Mouse (Mus musculus): ENCODE measurements around the gene Rims3. TPM values are rescaled to one million over a fixed set of nuclear protein-coding genes. Genes with fewer than 3 reads are reported as not detected.
A peak's percentile ranks its signal among the peaks of the same experiment; 100 is the strongest.

Gene Rims3
- total RNA-seq, 2 experiments from 2014 or later: 0.47 to 0.52 TPM

GRCm38 (mm10) chr4:120849451-120849850, 5.2 kb upstream of the Rims3 start:
- no peak for DNase-seq (ENCODE audit: low spot score in 2 of 2)

- peak in 1 of 2 experiments; percentile 51 for DNase-seq (ENCODE audit: low spot score in 2 of 2)
These were observed 3.7 kb upstream of the Rims3 start for GRCm38 (mm10) chr4:120850946-120851345.

GRCm38 (mm10) chr4:120855360-120856060, 894 bp downstream of the Rims3 start:
- no peak for DNase-seq (ENCODE audit: low spot score in 2 of 2)

- no peak for DNase-seq (ENCODE audit: low spot score in 2 of 2)
These were observed 1.8 kb downstream of the Rims3 start for GRCm38 (mm10) chr4:120856376-120856775.

- no peak for DNase-seq (ENCODE audit: low spot score in 2 of 2)
These were observed 5.2 kb downstream of the Rims3 start for GRCm38 (mm10) chr4:120859865-120860264.

- DNase-seq (ENCODE audit: low spot score in 2 of 2): peak in 1 of 2 experiments; percentile 33
These were observed 11.6 kb downstream of the Rims3 start for GRCm38 (mm10) chr4:120866211-120866610.

GRCm38 (mm10) chr4:120868246-120868645, 13.6 kb downstream of the Rims3 start:
- no peak for DNase-seq (ENCODE audit: low spot score in 2 of 2)

- no peak for DNase-seq (ENCODE audit: low spot score in 2 of 2)
These were observed 14.4 kb downstream of the Rims3 start for GRCm38 (mm10) chr4:120868988-120869387.

- no peak for DNase-seq (ENCODE audit: low spot score in 2 of 2)
These were observed 15.7 kb downstream of the Rims3 start for GRCm38 (mm10) chr4:120870262-120870748.

GRCm38 (mm10) chr4:120875961-120876360, 21.3 kb downstream of the Rims3 start:
- DNase-seq (ENCODE audit: low spot score in 2 of 2): no peak

GRCm38 (mm10) chr4:120878728-120879127, 24.1 kb downstream of the Rims3 start:
- DNase-seq (ENCODE audit: low spot score in 2 of 2): no peak

- DNase-seq (ENCODE audit: low spot score in 2 of 2): no peak
These were observed 24.8 kb downstream of the Rims3 start for GRCm38 (mm10) chr4:120879386-120879785.

GRCm38 (mm10) chr4:120880731-120881432, 26.3 kb downstream of the Rims3 start:
- DNase-seq (ENCODE audit: low spot score in 2 of 2): no peak

GRCm38 (mm10) chr4:120882002-120882625, 27.5 kb downstream of the Rims3 start:
- DNase-seq (ENCODE audit: low spot score in 2 of 2): no peak

- no peak for DNase-seq (ENCODE audit: low spot score in 2 of 2)
These were observed 30.8 kb downstream of the Rims3 start for GRCm38 (mm10) chr4:120885208-120886120.

GRCm38 (mm10) chr4:120886131-120886530, 31.5 kb downstream of the Rims3 start:
- DNase-seq (ENCODE audit: low spot score in 2 of 2): no peak

- no peak for DNase-seq (ENCODE audit: low spot score in 2 of 2)
These were observed 32.2 kb downstream of the Rims3 start for GRCm38 (mm10) chr4:120886811-120887210.

GRCm38 (mm10) chr4:120887381-120888112, 32.9 kb downstream of the Rims3 start:
- DNase-seq (ENCODE audit: low spot score in 2 of 2): no peak

GRCm38 (mm10) chr4:120888884-120889283, 34.3 kb downstream of the Rims3 start:
- DNase-seq (ENCODE audit: low spot score in 2 of 2): no peak

GRCm38 (mm10) chr4:120890754-120891440, 36.3 kb downstream of the Rims3 start:
- no peak for DNase-seq (ENCODE audit: low spot score in 2 of 2)
